Mouse (Mus musculus) kidney, embryonic 15.5 days (tissue): ENCODE data around the gene Myo1a. TPM values are rescaled to one million over a fixed set of nuclear protein-coding genes. Genes with fewer than 3 reads are reported as not detected.
"Not testable (repeated sequence)": the region's sequence is repeated elsewhere in the genome, so short reads cannot be mapped to it uniquely, and the experiment has no call there.

ENCODE experiments used
- ATAC-seq: fragments of 200-750 bp; cut with Nextera tagmentation; replicated peaks from 2 replicates; pipeline ENCODE4 v1.8.0; 2017; ENCODE audit warnings: moderate TSS enrichment; ENCODE audit not compliant: low FRiP score
- H3K27ac ChIP-seq: fragments of 300-500 bp; sonication (generic); 2 replicates; pipeline ENCODE4 v1.5.1; 2015; ENCODE audit warnings: mild to moderate bottlenecking, inconsistent platforms
- H3K27me3 ChIP-seq: fragments of 300-500 bp; sonication (generic); 2 replicates; pipeline ENCODE4 v1.6.1; 2015; ENCODE audit warnings: inconsistent platforms
- H3K36me3 ChIP-seq: fragments of 300-500 bp; sonication (generic); 2 replicates; pipeline ENCODE4 v1.6.1; 2015; ENCODE audit warnings: inconsistent platforms
- H3K4me1 ChIP-seq: fragments of 300-500 bp; sonication (generic); 2 replicates; pipeline ENCODE4 v1.6.1; 2015; ENCODE audit warnings: inconsistent platforms
- H3K4me2 ChIP-seq: fragments of 300-500 bp; sonication (generic); 2 replicates; pipeline ENCODE4 v1.6.1; 2015; ENCODE audit warnings: moderate library complexity, mild to moderate bottlenecking, inconsistent platforms
- H3K4me3 ChIP-seq: fragments of 300-500 bp; sonication (generic); replicated peaks from 2 replicates; pipeline ENCODE4 v1.5.1; 2015; ENCODE audit warnings: mild to moderate bottlenecking, inconsistent platforms
- H3K9ac ChIP-seq: fragments of 300-500 bp; sonication (generic); 2 replicates; pipeline ENCODE4 v1.6.1; 2015; ENCODE audit warnings: mild to moderate bottlenecking, inconsistent platforms
- H3K9me3 ChIP-seq: fragments of 300-500 bp; sonication (generic); replicated peaks from 2 replicates; pipeline ENCODE4 v1.6.1; 2016; ENCODE audit warnings: inconsistent platforms
- WGBS: fragments of 180-500 bp; shearing (Covaris S2); methylation state at CpG from one replicate; pipeline ENCODE4 v1.1.7; 2015; ENCODE audit warnings: mixed read lengths; 5-methylcytosine and 5-hydroxymethylcytosine counted together
- polyA plus RNA-seq: library from polyadenylated mRNA; unstranded; fragments of >200 nt; fragmentation: Nextera tagmentation; extraction: Ambion mirVana; gene quantifications from 2 replicates; pipeline ENCODE4 v1.2.1, GENCODE M21; 2015

The Myo1a gene
- polyA plus RNA-seq, 1 experiment from 2014 or later: 0.65 TPM

GRCm38 (mm10) chr10:127754566-127755166, 49.7 kb downstream of the Myo1a start:
- no peak overlapping the region for H3K4me2 ChIP-seq
- 57% methylated on average over 6 of the region's 6 CpGs for WGBS

DNA sequence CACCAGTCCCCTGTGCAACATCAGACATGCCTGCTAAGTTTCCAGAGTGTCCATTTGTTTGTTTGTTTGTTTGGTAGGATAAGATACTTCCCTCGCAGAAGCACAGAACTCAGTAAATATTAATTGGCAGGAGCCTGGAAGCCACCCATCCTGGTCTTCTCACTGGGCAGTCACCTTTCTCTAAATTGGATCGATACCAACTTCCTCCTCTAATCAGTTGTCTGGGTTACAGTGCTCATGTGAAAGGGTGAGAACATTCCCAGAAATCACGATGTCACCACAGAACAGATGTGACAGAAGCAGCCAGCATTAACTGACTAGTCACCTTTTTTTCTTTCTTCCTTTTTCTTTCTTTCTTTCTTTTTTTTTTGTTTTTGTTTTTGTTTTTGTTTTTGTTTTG, 50.3 kb downstream of the Myo1a start:
- Histone ChIP-seq H3K36me3 (no peaks in the 10 kb centered on the region), H3K27ac (no peak overlapping the region; the same call in 1 of the 2 replicates), H3K27me3 (no peaks in the 10 kb centered on the region), H3K4me1 (peaks cover 28% of the 10 kb centered on the region), H3K4me2 (no peak overlapping the region), H3K4me3 (no peak overlapping the region), H3K9ac (no peak overlapping the region), H3K9me3 (no peaks in the 10 kb centered on the region)
- ATAC-seq: no peak
- WGBS: 79% methylated on average over 3 of the region's 3 CpGs

More at GRCm38 (mm10) chr10:127754566-127755166, 49.7 kb downstream of the Myo1a start:
- no peak for ATAC-seq
- Histone ChIP-seq H3K9me3 (no peaks in the 10 kb centered on the region), H3K27me3 (no peaks in the 10 kb centered on the region), H3K9ac (no peak overlapping the region), H3K27ac (peak overlapping the region; percentile 43; the same call in 1 of the 2 replicates), H3K4me1 (peaks cover 34% of the 10 kb centered on the region), H3K36me3 (no peaks in the 10 kb centered on the region), H3K4me3 (no peak overlapping the region)

DNA sequence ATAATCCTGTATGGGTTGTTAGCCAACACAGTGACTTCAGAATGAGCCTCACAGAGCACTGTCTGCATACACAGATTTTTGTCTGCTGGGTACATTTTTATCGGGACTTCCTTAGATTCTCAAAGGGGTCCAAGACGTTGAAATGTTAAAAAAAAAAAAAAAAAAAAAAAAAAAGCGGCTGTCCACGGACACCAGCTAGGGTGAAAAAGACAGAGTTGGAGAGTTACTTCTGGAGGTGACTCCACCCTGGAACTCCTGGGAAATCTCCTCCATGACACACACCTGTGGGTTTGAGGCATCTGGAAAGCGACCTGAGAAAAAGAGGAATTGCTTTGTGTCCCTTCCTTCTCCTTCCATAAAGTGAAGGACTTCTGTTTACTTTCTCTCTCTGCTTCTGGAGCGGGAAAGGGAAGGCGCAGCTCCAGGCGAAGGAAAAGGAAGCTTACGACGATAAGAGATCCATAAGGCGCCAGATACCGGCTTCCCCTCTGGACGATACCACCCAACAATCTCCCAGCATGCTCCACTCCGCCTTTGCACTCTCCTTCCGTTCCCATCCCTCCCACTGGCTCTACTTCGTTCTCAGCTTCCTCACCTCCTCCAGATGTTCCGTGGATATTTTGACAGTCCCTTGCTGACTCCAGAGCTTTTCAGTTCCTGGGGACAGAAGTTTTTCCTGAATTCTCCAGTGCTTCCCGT, 50.9 kb downstream of the Myo1a start:
- 46% methylated on average over 18 of the region's 18 CpGs for WGBS
- 0 out of 2 replicates have a peak overlapping the region, but pooled peaks have one; percentile 5 for H3K4me3 ChIP-seq
- no peak for ATAC-seq
- no peaks in the 10 kb centered on the region for H3K9me3 ChIP-seq
- 0 out of 2 replicates have a peak overlapping the region, but pooled peaks have one; percentile 17 for H3K9ac ChIP-seq
- no peaks in the 10 kb centered on the region for H3K27me3 ChIP-seq
- H3K27ac ChIP-seq: peak overlapping the region; percentile 54; the same call in 1 of the 2 replicates
- H3K4me1 ChIP-seq: peaks cover 24% of the 10 kb centered on the region
- no peaks in the 10 kb centered on the region for H3K36me3 ChIP-seq
- peak overlapping the region; percentile 48 for H3K4me2 ChIP-seq

DNA sequence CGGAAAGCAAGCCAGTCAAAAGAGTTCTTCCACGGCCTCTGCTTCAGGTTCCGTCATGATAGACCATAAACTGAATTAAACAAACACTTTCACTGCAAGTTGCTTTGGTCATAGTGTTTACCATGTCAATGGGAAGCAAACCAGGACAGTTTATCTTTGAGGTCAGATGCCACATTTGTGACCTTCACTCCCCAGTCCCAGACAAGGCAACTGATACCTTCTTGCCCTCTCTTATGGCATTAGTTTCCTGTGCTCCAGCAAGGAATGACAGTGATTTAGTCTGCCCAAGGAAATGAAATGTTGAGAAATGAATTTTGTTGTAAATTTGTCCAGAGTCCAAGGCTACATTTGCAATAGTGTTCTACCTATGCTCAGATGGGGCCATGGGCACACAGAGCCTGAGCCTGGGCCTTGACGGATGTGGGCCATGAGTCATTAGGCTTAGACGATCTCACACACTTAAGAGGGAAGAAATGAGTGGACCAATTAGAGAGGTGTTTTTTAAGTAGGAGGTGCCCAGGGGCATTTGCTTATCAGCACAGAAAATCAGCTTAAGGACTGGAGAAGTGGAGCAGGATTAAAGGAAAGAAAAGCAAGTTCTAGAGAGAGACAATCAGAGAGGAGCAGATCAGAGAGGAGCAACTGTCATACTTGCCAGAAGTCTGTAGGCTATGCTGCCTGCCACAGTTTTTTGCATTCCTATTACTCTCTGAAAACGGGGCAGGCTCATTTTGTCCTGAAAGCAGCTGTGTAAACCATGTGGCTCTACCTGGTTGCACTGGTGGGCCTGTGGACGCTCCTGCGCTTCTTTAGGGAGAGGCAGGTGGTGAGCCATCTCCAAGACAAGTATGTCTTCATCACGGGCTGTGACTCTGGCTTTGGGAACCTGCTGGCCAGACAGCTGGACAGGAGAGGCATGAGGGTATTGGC, 54.5 kb downstream of the Myo1a start, which contains the start of the genes Rdh1 and Rdh16f1:
Rdh1 (plus strand) TSS at position 541 of the 930 bp plus-strand sequence.
Rdh16f1 (plus strand) TSS at position 607 of the 930 bp plus-strand sequence.
- no peak within 1 kb of the TSS for H3K4me3 ChIP-seq
- H3K9me3 ChIP-seq: no peaks in the 10 kb centered on the region
- peaks cover 20% of the 10 kb centered on the region for H3K4me1 ChIP-seq
- H3K27ac ChIP-seq: 0 out of 2 replicates have a peak within 1 kb of the TSS, but pooled peaks have one; percentile 2
- H3K36me3 ChIP-seq: no peaks in the 10 kb centered on the region
- no peak within 1 kb of the TSS for H3K9ac ChIP-seq
- WGBS: 59% methylated on average over 9 of the region's 9 CpGs
- ATAC-seq: no peak
- no peaks in the 10 kb centered on the region for H3K27me3 ChIP-seq
- no peak within 1 kb of the TSS for H3K4me2 ChIP-seq

- H3K9ac ChIP-seq, H3K36me3 ChIP-seq, H3K27me3 ChIP-seq, H3K9me3 ChIP-seq, H3K4me3 ChIP-seq, ATAC-seq, H3K4me2 ChIP-seq: not testable (repeated sequence)
- H3K27ac ChIP-seq: peak overlapping the region; percentile 52; the same call in 1 of the 2 replicates
- H3K4me1 ChIP-seq: peaks cover 12% of the 10 kb centered on the region
- WGBS: 85% methylated on average over 10 of the region's 10 CpGs
These were observed 58.0 kb downstream of the Myo1a start for GRCm38 (mm10) chr10:127762926-127763325.

- Histone ChIP-seq H3K36me3 (no peaks in the 10 kb centered on the region), H3K9ac (no peak overlapping the region), H3K4me1 (peaks cover 9% of the 10 kb centered on the region), H3K4me2 (peak overlapping the region; percentile 25; the same call in 1 of the 2 replicates), H3K27me3 (no peaks in the 10 kb centered on the region), H3K27ac (peak overlapping the region; percentile 82), H3K4me3 (no peak overlapping the region), H3K9me3 (no peaks in the 10 kb centered on the region)
- WGBS: 63% methylated on average over 12 of the region's 12 CpGs
- ATAC-seq: peak; percentile 89
These were observed 59.1 kb downstream of the Myo1a start for GRCm38 (mm10) chr10:127763914-127764680.

DNA sequence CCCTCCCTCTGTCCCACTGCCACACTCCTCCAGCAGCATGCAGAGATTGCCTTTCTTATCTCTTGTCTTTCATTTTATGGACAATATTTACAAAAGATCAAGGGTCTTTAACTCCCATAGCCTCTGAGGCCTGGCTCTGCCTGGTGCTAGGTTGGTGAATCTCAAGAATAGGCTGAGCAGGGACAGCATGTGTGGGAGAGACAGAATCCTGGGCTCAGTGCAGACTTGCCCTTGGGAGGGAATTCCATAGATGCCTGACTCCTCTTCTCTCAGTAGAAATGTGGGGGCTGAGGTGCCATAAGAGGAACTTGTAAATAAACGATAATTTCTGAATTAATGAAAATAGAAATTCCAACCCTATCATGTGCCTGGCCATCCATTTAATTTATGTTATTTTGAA, 61.6 kb downstream of the Myo1a start:
- no peak overlapping the region for H3K9ac ChIP-seq
- 63% methylated on average over 1 of the region's 1 CpGs for WGBS
- no peaks in the 10 kb centered on the region for H3K9me3 ChIP-seq
- H3K36me3 ChIP-seq: no peaks in the 10 kb centered on the region
- H3K27me3 ChIP-seq: no peaks in the 10 kb centered on the region
- no peak overlapping the region for H3K4me2 ChIP-seq
- H3K4me3 ChIP-seq: no peak overlapping the region
- ATAC-seq: no peak; the same call in 1 of the 2 replicates
- peaks cover 9% of the 10 kb centered on the region for H3K4me1 ChIP-seq
- no peak overlapping the region for H3K27ac ChIP-seq

Other genes starting within 250 kb of the Myo1a start
- 2.4 and 4.2 TPM in 2 replicates for gene Stac3, start 203.5 kb upstream of the Myo1a start, polyA plus RNA-seq
- gene Ndufa4l2, start 190.2 kb upstream of the Myo1a start, polyA plus RNA-seq: 51.2 and 72.2 TPM in 2 replicates
- gene Shmt2, start 182.7 kb upstream of the Myo1a start, polyA plus RNA-seq: 99.8 and 111 TPM in 2 replicates
- gene Nxph4, start 170.6 kb upstream of the Myo1a start, polyA plus RNA-seq: 1.7 and 3.3 TPM in 2 replicates
- gene Lrp1, start 84.0 kb upstream of the Myo1a start, polyA plus RNA-seq: 52.4 and 65.0 TPM in 2 replicates
- gene Stat6, start 62.2 kb upstream of the Myo1a start, polyA plus RNA-seq: 26.5 and 27.2 TPM in 2 replicates
- gene Nemp1, start 38.3 kb upstream of the Myo1a start, polyA plus RNA-seq: 10.9 TPM in 2 replicates
- gene Nab2, start 36.6 kb upstream of the Myo1a start, polyA plus RNA-seq: 27.1 and 30.8 TPM in 2 replicates
- gene Tac2, start 19.3 kb downstream of the Myo1a start, polyA plus RNA-seq: 2.2 and 2.3 TPM in 2 replicates
- 3.9 TPM in 2 replicates for gene Zbtb39, start 34.4 kb downstream of the Myo1a start, polyA plus RNA-seq
- 7.5 and 8.3 TPM in 2 replicates for gene Gpr182, start 46.6 kb downstream of the Myo1a start, polyA plus RNA-seq
- 0.12 and 0.14 TPM in 2 replicates for gene Rdh1, start 54.6 kb downstream of the Myo1a start, polyA plus RNA-seq
- 0.34 TPM in 1 of 2 replicates, not detected in the other for gene Rdh16f1, start 54.6 kb downstream of the Myo1a start, polyA plus RNA-seq
- 0.19 TPM in 1 of 2 replicates, not detected in the other for gene Rdh9, start 71.2 kb downstream of the Myo1a start, polyA plus RNA-seq
- gene Rdh16, start 96.0 kb downstream of the Myo1a start, polyA plus RNA-seq: 0.36 and 0.45 TPM in 2 replicates
- 2.0 TPM in 2 replicates for gene Rdh19, start 144.8 kb downstream of the Myo1a start, polyA plus RNA-seq
- gene Rdh16f2, start 161.3 kb downstream of the Myo1a start, polyA plus RNA-seq: 0.64 and 0.72 TPM in 2 replicates
- gene Rdh7, start 183.6 kb downstream of the Myo1a start, polyA plus RNA-seq: not detected in 2 replicates
- 0.08 TPM in 1 of 2 replicates, not detected in the other for gene Sdr9c7, start 193.3 kb downstream of the Myo1a start, polyA plus RNA-seq